Mouse (Mus musculus): ENCODE measurements around the gene Kidins220. TPM values are rescaled to one million over a fixed set of nuclear protein-coding genes. Genes with fewer than 3 reads are reported as not detected.

The Kidins220 gene
- total and polyA plus RNA-seq, 2 experiments = 21.8 to 26.6 TPM

DNA sequence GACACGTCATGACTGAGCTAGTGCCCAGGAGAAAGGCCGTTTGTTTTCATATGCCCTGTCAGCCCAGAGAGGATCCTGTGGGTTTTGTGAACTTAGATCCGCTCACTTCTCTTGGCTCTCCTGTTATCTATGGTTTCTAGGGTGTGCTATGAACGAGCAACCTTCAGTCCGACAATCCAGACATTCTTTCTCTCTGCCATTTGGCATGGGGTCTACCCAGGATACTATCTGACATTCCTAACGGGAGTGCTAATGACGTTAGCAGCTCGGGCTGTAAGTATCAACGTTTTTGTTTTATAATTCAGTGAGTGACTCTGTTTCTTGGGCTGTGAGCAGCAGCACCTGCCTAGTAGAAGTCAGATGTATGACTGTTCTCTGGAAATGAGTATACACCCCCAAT is 19.6 kb upstream of the Kidins220 start:
- Histone ChIP-seq H3K4me1 (ENCODE audit: control insufficient read depth, insufficient read depth, low read length) (no peaks in the 10 kb centered on the region), H3K27ac (replicated peaks; ENCODE audit: insufficient read depth, low read depth, low read length) (no peak overlapping the region), H3K9ac (ENCODE audit: low read depth, low read length) (no peak overlapping the region), H3K36me3 (ENCODE audit: control insufficient read depth, insufficient read depth, low read length) (no peaks in the 10 kb centered on the region), H3K4me3 (ENCODE audit: insufficient read depth, low read depth, low read length) (no peak overlapping the region), H3K27me3 (ENCODE audit: control insufficient read depth, insufficient read depth, low read length) (no peaks in the 10 kb centered on the region), H3K79me2 (ENCODE audit: control insufficient read depth, insufficient read depth, low read length) (no peaks in the 10 kb centered on the region)
- TF ChIP-seq POLR2A (IDR thresholded peaks at IDR 0.05; ENCODE audit: extremely low read depth, insufficient read depth, low read length) = no peak
- no peak for TF ChIP-seq CTCF (IDR thresholded peaks at IDR 0.05; ENCODE audit: low read depth, low read length)
- WGBS = 81% methylated on average over 9 of the region's 9 CpGs
- DNase-seq (ENCODE audit: extremely low read depth, low read depth, low spot score) = no peak

DNA sequence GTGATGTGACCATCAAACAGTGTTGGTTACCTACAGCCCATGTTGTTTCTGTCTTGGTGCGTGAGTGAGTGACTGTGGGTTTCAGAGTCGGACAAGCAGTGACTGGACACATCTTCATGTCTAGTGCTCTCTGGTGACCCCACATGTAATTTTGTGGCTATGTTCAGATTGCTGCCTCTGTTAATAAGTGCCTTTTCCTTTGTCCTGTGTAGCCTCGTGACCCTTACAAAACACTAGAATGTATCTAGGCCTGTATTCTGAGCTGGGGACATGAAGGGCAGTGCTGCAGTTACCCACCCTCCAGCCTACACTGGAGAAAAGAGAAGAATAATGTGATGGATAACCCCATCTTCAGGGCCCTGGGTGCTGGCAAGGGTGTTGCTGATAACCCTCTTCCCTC is 16.2 kb upstream of the Kidins220 start:
- no peak for TF ChIP-seq CTCF (IDR thresholded peaks at IDR 0.05; ENCODE audit: low read depth, low read length)
- no peak for TF ChIP-seq POLR2A (IDR thresholded peaks at IDR 0.05; ENCODE audit: extremely low read depth, insufficient read depth, low read length)
- 86% methylated on average over 3 of the region's 3 CpGs for WGBS

DNA sequence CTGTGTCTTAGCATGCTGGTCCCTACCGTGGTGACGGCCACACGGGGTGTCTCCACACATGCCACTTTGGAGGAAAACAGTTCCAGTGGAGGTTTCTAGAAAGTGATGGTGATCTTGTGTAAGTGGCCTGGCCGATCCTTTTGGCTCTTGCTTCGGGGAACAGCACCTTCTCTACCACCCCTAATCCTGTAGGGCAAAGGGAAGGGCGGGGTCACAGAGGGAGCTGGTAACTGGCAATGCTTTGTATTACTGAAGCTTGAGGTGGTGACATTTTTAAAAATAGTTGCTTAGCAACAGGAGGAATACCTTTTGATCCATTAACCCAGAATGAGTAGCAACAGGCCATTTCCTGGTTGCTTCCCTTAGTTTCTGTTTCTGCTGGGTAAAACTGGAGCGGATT is 12.9 kb upstream of the Kidins220 start:
- TF ChIP-seq CTCF (IDR thresholded peaks at IDR 0.05; ENCODE audit: low read depth, low read length) = no peak
- TF ChIP-seq POLR2A (IDR thresholded peaks at IDR 0.05; ENCODE audit: extremely low read depth, insufficient read depth, low read length) = no peak
- no peaks in the 10 kb centered on the region for H3K36me3 ChIP-seq (ENCODE audit: control insufficient read depth, insufficient read depth, low read length)
- no peaks in the 10 kb centered on the region for H3K27me3 ChIP-seq (ENCODE audit: control insufficient read depth, insufficient read depth, low read length)
- no peaks in the 10 kb centered on the region for H3K4me1 ChIP-seq (ENCODE audit: control insufficient read depth, insufficient read depth, low read length)
- no peaks in the 10 kb centered on the region for H3K79me2 ChIP-seq (ENCODE audit: control insufficient read depth, insufficient read depth, low read length)
- DNase-seq (ENCODE audit: extremely low read depth, low read depth, low spot score) = no peak
- H3K4me3 ChIP-seq (ENCODE audit: insufficient read depth, low read depth, low read length) = no peak overlapping the region
- 95% methylated on average over 7 of the region's 7 CpGs for WGBS
- no peak overlapping the region for H3K27ac ChIP-seq (replicated peaks; ENCODE audit: insufficient read depth, low read depth, low read length)
- no peak overlapping the region for H3K9ac ChIP-seq (ENCODE audit: low read depth, low read length)

More for the DNA sequence above, 16.2 kb upstream of the Kidins220 start:
- no peaks in the 10 kb centered on the region for H3K79me2 ChIP-seq (ENCODE audit: control insufficient read depth, insufficient read depth, low read length)
- DNase-seq (ENCODE audit: extremely low read depth, low read depth, low spot score) = no peak
- H3K36me3 ChIP-seq (ENCODE audit: control insufficient read depth, insufficient read depth, low read length) = no peaks in the 10 kb centered on the region
- H3K9ac ChIP-seq (ENCODE audit: low read depth, low read length) = no peak overlapping the region
- H3K27me3 ChIP-seq (ENCODE audit: control insufficient read depth, insufficient read depth, low read length) = no peaks in the 10 kb centered on the region
- H3K27ac ChIP-seq (replicated peaks; ENCODE audit: insufficient read depth, low read depth, low read length) = no peak overlapping the region
- no peaks in the 10 kb centered on the region for H3K4me1 ChIP-seq (ENCODE audit: control insufficient read depth, insufficient read depth, low read length)
- no peak overlapping the region for H3K4me3 ChIP-seq (ENCODE audit: insufficient read depth, low read depth, low read length)

DNA sequence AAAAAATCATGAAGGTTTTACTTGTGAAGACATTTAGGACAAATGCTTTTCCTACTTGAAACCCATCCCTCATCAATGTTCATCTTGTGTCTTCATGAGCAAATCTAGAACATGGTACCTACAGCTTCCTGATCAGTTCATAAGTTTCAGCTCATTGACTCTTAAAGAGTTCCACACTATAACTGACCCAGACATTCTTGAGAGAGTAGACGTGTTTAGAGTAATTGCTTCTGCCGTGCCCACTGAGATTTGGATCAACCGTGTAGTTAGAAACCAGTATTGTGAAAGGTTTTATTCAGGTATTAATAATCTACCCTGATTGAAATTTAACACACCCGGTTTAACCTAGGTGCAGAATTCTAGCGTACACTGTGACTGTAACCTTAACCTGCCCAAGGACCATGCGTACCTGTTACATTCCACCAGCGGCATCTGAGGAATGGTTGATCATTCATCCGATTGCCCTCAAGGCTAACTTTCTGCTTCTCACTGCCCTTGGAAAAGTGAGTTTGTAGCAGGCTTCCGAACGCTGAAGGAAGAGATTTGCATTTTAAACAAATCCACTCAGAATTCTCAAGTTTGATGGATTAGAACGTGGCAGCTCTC is 12.3 kb upstream of the Kidins220 start:
- DNase-seq (ENCODE audit: extremely low read depth, low read depth, low spot score) = no peak
- 89% methylated on average over 11 of the region's 11 CpGs for WGBS
- Histone ChIP-seq H3K79me2 (ENCODE audit: control insufficient read depth, insufficient read depth, low read length) (no peaks in the 10 kb centered on the region), H3K36me3 (ENCODE audit: control insufficient read depth, insufficient read depth, low read length) (no peaks in the 10 kb centered on the region), H3K4me1 (ENCODE audit: control insufficient read depth, insufficient read depth, low read length) (no peaks in the 10 kb centered on the region), H3K4me3 (ENCODE audit: insufficient read depth, low read depth, low read length) (no peak overlapping the region), H3K27ac (replicated peaks; ENCODE audit: insufficient read depth, low read depth, low read length) (no peak overlapping the region), H3K9ac (ENCODE audit: low read depth, low read length) (no peak overlapping the region), H3K27me3 (ENCODE audit: control insufficient read depth, insufficient read depth, low read length) (no peaks in the 10 kb centered on the region)
- TF ChIP-seq POLR2A (IDR thresholded peaks at IDR 0.05; ENCODE audit: extremely low read depth, insufficient read depth, low read length) (no peak), CTCF (IDR thresholded peaks at IDR 0.05; ENCODE audit: low read depth, low read length) (no peak)

DNA sequence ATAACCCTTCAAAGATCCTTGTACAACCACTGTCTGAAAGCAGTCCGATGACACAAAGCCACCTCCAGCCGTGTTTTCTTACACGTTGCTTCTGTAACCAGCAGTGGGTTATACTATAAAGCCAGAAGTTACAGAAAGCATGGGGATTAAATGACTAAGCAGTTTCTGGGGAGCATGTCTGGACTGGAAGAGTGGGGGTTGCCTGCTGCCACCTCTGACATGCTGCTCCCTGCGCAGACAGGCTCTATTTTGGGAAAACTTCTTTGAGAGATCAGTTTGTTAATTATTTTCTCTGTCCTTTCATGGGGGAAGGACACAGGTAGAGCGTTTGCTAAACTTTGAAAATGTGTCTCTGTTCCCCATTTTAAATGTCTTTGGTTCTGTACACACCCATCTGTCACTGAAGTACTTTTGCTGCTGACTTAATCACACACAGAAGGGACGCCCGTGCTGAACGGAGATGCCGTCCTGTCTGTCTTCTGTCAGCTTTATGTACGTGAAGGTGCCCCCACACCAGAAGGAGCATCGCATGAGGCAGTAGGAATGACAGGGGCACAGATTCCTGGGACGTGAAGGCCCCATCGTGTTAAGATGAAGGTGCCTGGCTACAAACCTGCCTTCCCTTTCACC is 11.2 kb upstream of the Kidins220 start:
- DNase-seq (ENCODE audit: extremely low read depth, low read depth, low spot score) = no peak
- Histone ChIP-seq H3K4me3 (ENCODE audit: insufficient read depth, low read depth, low read length) (no peak overlapping the region), H3K36me3 (ENCODE audit: control insufficient read depth, insufficient read depth, low read length) (no peaks in the 10 kb centered on the region), H3K27me3 (ENCODE audit: control insufficient read depth, insufficient read depth, low read length) (no peaks in the 10 kb centered on the region), H3K9ac (ENCODE audit: low read depth, low read length) (no peak overlapping the region), H3K27ac (replicated peaks; ENCODE audit: insufficient read depth, low read depth, low read length) (no peak overlapping the region), H3K4me1 (ENCODE audit: control insufficient read depth, insufficient read depth, low read length) (no peaks in the 10 kb centered on the region), H3K79me2 (ENCODE audit: control insufficient read depth, insufficient read depth, low read length) (no peaks in the 10 kb centered on the region)
- WGBS = 72% methylated on average over 13 of the region's 13 CpGs
- no peak for TF ChIP-seq POLR2A (IDR thresholded peaks at IDR 0.05; ENCODE audit: extremely low read depth, insufficient read depth, low read length)
- TF ChIP-seq CTCF (IDR thresholded peaks at IDR 0.05; ENCODE audit: low read depth, low read length) = no peak

DNA sequence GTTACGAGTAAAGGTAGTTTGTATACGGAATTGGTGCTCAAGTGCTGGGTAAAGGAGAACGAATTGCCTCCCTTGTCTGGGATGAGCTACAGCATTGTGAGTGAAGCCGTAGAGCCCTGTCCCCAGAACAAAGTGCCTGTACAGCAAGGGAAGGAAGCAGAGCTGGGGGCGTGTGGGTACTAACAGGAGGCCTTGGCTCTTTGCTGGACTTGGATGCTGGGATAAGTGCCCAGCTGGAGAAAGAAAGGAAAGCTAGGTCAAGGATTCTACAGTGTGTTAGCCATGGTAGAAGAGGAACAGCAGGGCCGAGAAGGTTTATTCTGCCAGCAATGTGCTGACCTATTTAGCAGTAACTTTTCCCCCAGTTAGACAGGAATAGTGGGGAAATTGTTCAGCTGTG is 9.3 kb upstream of the Kidins220 start:
- no peak for DNase-seq (ENCODE audit: extremely low read depth, low read depth, low spot score)
- WGBS = 93% methylated on average over 6 of the region's 6 CpGs

More for the DNA sequence above, 9.3 kb upstream of the Kidins220 start:
- TF ChIP-seq CTCF (IDR thresholded peaks at IDR 0.05; ENCODE audit: low read depth, low read length) = no peak
- no peak for TF ChIP-seq POLR2A (IDR thresholded peaks at IDR 0.05; ENCODE audit: extremely low read depth, insufficient read depth, low read length)
- no peaks in the 10 kb centered on the region for H3K4me1 ChIP-seq (ENCODE audit: control insufficient read depth, insufficient read depth, low read length)
- no peak overlapping the region for H3K4me3 ChIP-seq (ENCODE audit: insufficient read depth, low read depth, low read length)
- H3K9ac ChIP-seq (ENCODE audit: low read depth, low read length) = no peak overlapping the region
- H3K36me3 ChIP-seq (ENCODE audit: control insufficient read depth, insufficient read depth, low read length) = no peaks in the 10 kb centered on the region
- no peaks in the 10 kb centered on the region for H3K79me2 ChIP-seq (ENCODE audit: control insufficient read depth, insufficient read depth, low read length)
- no peaks in the 10 kb centered on the region for H3K27me3 ChIP-seq (ENCODE audit: control insufficient read depth, insufficient read depth, low read length)
- no peak overlapping the region for H3K27ac ChIP-seq (replicated peaks; ENCODE audit: insufficient read depth, low read depth, low read length)

Measured in liver, adult 2 months (tissue).